Mouse (Mus musculus): ENCODE data around the gene Nrxn1.
"Not testable (repeated sequence)": the region's sequence is repeated elsewhere in the genome, so short reads cannot be mapped to it uniquely, and the experiment has no call there.

The Nrxn1 gene

GRCm38 (mm10) chr17:90333445-90333844, 759.4 kb downstream of the Nrxn1 start:
- intact Hi-C loops (cut with DNase I), result no loop called here

- intact Hi-C loops (cut with DNase I), result no loop called here
Observed at GRCm38 (mm10) chr17:90323674-90324073, 769.2 kb downstream of the Nrxn1 start.

GRCm38 (mm10) chr17:90272225-90272624, 820.6 kb downstream of the Nrxn1 start:
- intact Hi-C loops (cut with DNase I), result no loop called here

GRCm38 (mm10) chr17:90271165-90271564, 821.7 kb downstream of the Nrxn1 start:
- intact Hi-C loops (cut with DNase I), result no loop called here

- intact Hi-C loops (cut with DNase I), result loop anchor here (2.0 kb wide), 1 partner anchor 614 kb away; no protein-coding TSS in a partner anchor
Observed at GRCm38 (mm10) chr17:90269143-90269542, 823.7 kb downstream of the Nrxn1 start.

- intact Hi-C loops (cut with DNase I), result no loop called here
Observed at GRCm38 (mm10) chr17:90253451-90254131, 839.3 kb downstream of the Nrxn1 start.

- intact Hi-C loops (cut with DNase I), result no loop called here
Observed at GRCm38 (mm10) chr17:90252196-90252595, 840.7 kb downstream of the Nrxn1 start.

- intact Hi-C loops (cut with DNase I), result no loop called here
Observed at GRCm38 (mm10) chr17:90247071-90247849, 845.6 kb downstream of the Nrxn1 start.

GRCm38 (mm10) chr17:90244339-90244738, 848.5 kb downstream of the Nrxn1 start:
- intact Hi-C loops (cut with DNase I), result no loop called here

- intact Hi-C loops (cut with DNase I), result no loop called here
Observed at GRCm38 (mm10) chr17:90238964-90239363, 853.9 kb downstream of the Nrxn1 start.

- intact Hi-C loops (cut with DNase I), result no loop called here
Observed at GRCm38 (mm10) chr17:90238517-90238916, 854.4 kb downstream of the Nrxn1 start.

GRCm38 (mm10) chr17:90235674-90236073, 857.2 kb downstream of the Nrxn1 start:
- intact Hi-C loops (cut with DNase I), result not testable (repeated sequence)

- intact Hi-C loops (cut with DNase I), result no loop called here
Observed at GRCm38 (mm10) chr17:90234806-90235205, 858.1 kb downstream of the Nrxn1 start.

GRCm38 (mm10) chr17:90208547-90208946, 884.3 kb downstream of the Nrxn1 start:
- intact Hi-C loops (cut with DNase I), result no loop called here

GRCm38 (mm10) chr17:90207617-90208016, 885.3 kb downstream of the Nrxn1 start:
- intact Hi-C loops (cut with DNase I), result no loop called here

- intact Hi-C loops (cut with DNase I), result no loop called here
Observed at GRCm38 (mm10) chr17:90203993-90204392, 888.9 kb downstream of the Nrxn1 start.

GRCm38 (mm10) chr17:90202785-90203184, 890.1 kb downstream of the Nrxn1 start:
- intact Hi-C loops (cut with DNase I), result no loop called here

- intact Hi-C loops (cut with DNase I), result no loop called here
Observed at GRCm38 (mm10) chr17:90196772-90197171, 896.1 kb downstream of the Nrxn1 start.

- intact Hi-C loops (cut with DNase I), result loop anchor here (5.0 to 10.0 kb wide), 2 partner anchors 407 to 484 kb away; no protein-coding TSS in a partner anchor
Observed at GRCm38 (mm10) chr17:90141602-90142001, 951.3 kb downstream of the Nrxn1 start.

GRCm38 (mm10) chr17:90130836-90131235, 962.0 kb downstream of the Nrxn1 start:
- intact Hi-C loops (cut with DNase I), result no loop called here

- intact Hi-C loops (cut with DNase I), result no loop called here
Observed at GRCm38 (mm10) chr17:90129183-90129582, 963.7 kb downstream of the Nrxn1 start.

- intact Hi-C loops (cut with DNase I), result no loop called here
Observed at GRCm38 (mm10) chr17:90127561-90127960, 965.3 kb downstream of the Nrxn1 start.
